Mouse (Mus musculus) hindbrain, embryonic 13.5 days (tissue): ENCODE data around the gene Cabp2. TPM values are rescaled to one million over a fixed set of nuclear protein-coding genes. Genes with fewer than 3 reads are reported as not detected.

ENCODE experiments used
- ATAC-seq: fragments of 200-750 bp; cut with Nextera tagmentation; 2 replicates; pipeline ENCODE4 v1.8.0; 2017; ENCODE audit warnings: moderate TSS enrichment; ENCODE audit not compliant: low FRiP score
- H3K27ac ChIP-seq: fragments of 300-500 bp; sonication (generic); 2 replicates; pipeline ENCODE4 v1.5.1; 2015; ENCODE audit warnings: inconsistent platforms, mild to moderate bottlenecking, moderate library complexity
- H3K27me3 ChIP-seq: fragments of 300-500 bp; sonication (generic); 2 replicates; pipeline ENCODE4 v1.6.1; 2015; ENCODE audit warnings: mild to moderate bottlenecking, inconsistent platforms
- H3K36me3 ChIP-seq: fragments of 300-500 bp; sonication (generic); 2 replicates; pipeline ENCODE4 v1.6.1; 2015; ENCODE audit warnings: mild to moderate bottlenecking, inconsistent platforms
- H3K4me1 ChIP-seq: fragments of 300-500 bp; sonication (generic); replicated peaks from 2 replicates; pipeline ENCODE4 v1.6.1; 2015; ENCODE audit warnings: inconsistent platforms
- H3K4me2 ChIP-seq: fragments of 300-500 bp; sonication (generic); 2 replicates; pipeline ENCODE4 v1.6.1; 2015; ENCODE audit warnings: inconsistent platforms, mild to moderate bottlenecking, moderate library complexity
- H3K4me3 ChIP-seq: fragments of 300-500 bp; sonication (generic); 2 replicates; pipeline ENCODE4 v1.5.1; 2015; ENCODE audit warnings: mild to moderate bottlenecking, inconsistent platforms
- H3K9ac ChIP-seq: fragments of 300-500 bp; sonication (generic); 2 replicates; pipeline ENCODE4 v1.6.1; 2015; ENCODE audit warnings: mild to moderate bottlenecking, inconsistent platforms
- H3K9me3 ChIP-seq: fragments of 300-500 bp; sonication (generic); 2 replicates; pipeline ENCODE4 v1.6.1; 2016; ENCODE audit warnings: inconsistent platforms
- WGBS: fragments of 180-500 bp; shearing (Covaris S2); methylation state at CpG from one replicate; pipeline ENCODE4 v1.1.7; 2015; 5-methylcytosine and 5-hydroxymethylcytosine counted together
- polyA plus RNA-seq: library from polyadenylated mRNA; unstranded; fragments of >200 nt; fragmentation: Nextera tagmentation; extraction: Ambion mirVana; gene quantifications from 2 replicates; pipeline ENCODE4 v1.2.1, GENCODE M21; 2015

Cabp2 gene
- polyA plus RNA-seq, 1 experiment from 2014 or later = not detected

DNA sequence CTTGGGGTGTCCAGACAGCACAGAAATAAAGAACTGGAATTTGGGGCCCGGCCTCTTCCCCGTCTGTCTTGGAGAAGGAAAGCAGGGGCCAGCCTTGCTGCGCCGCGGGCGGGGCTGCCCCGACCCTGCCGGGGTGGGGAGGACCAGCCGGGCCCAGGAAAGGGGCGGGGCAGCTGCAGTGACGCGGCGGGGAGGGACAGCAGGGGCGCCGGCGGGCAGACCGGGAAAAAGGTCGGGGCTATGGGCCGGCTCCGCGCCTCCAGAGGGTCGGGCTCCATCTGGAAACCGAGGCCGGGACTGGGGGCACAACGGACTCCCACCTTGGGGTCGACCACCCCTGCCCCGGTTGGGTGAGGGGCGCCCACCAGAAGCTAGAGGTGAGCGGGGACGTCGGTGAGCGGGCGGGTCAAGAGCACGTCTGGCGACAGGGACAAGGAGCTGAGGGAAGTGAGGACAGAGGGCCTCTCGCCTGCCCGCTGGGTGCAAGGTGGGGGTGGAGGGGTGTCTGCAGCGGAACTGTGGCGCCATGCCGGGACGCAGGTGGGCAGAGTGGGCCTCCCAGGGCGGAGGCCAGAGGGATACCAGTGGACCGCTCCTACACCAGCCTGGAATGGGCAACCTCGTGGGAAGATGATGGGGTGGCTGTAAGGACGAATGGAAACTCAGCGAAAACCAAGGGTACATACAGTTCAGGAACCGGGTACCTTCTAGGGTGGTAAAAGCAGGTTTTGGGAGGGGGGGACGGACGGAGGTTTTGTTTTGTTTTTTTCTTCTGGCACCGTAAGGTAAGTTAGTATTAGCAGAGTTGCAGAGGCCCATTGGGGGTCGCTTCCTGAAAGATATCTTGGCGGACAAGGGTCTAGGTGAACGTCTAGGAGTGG, 18.7 kb downstream of the Cabp2 start, which contains the start of gene Pitpnm1:
Gene Pitpnm1 (plus strand): TSS at position 162 of the 881 bp plus-strand sequence.
- Histone ChIP-seq H3K27ac (peak within 1 kb of the TSS; percentile 69), H3K4me1 (peaks cover 73% of the 10 kb centered on the region), H3K4me3 (peak within 1 kb of the TSS; percentile 53), H3K4me2 (peak within 1 kb of the TSS; percentile 69), H3K36me3 (peaks cover 8% of the 10 kb centered on the region), H3K27me3 (peaks cover 32% of the 10 kb centered on the region), H3K9me3 (no peaks in the 10 kb centered on the region), H3K9ac (peak within 1 kb of the TSS; percentile 83)
- ATAC-seq = no peak
- WGBS = 1% methylated on average over 53 of the region's 53 CpGs

DNA sequence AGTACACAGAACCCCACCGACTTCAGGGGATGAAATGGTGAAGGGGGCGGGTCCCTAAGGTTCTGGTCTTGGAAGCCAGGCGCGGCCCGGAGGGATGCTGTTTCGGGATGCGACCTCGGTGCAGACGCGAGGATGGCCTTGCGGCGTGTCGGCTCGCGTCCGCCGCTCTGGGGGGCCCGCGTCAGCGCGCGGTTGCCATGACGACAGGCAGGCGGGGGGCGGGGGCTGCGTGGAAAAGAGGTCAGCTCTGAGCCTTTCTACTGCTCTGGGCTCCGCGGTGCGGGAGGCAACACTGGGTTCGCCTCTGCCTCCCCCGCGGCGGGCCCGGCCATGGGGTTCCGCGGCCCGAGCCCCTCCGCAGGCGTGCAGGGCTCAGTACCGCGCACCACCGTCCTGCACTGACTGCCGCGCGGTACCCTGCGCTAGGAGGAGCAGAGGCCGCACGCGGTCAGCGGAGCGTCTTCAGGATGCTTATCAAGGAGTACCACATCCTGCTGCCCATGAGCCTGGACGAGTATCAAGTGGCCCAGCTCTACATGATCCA, 19.4 kb downstream of the Cabp2 start:
- ATAC-seq = 0 out of 2 replicates have a peak, but pooled peaks have one; percentile 7
- peak overlapping the region; percentile 69 for H3K4me2 ChIP-seq
- under 1% methylated on average over 51 of the region's 52 CpGs for WGBS
- H3K36me3 ChIP-seq = peaks cover 14% of the 10 kb centered on the region
- H3K27ac ChIP-seq = peak overlapping the region; percentile 69
- H3K9ac ChIP-seq = peak overlapping the region; percentile 83
- H3K4me1 ChIP-seq = peaks cover 73% of the 10 kb centered on the region
- H3K4me3 ChIP-seq = peak overlapping the region; percentile 53
- H3K9me3 ChIP-seq = no peaks in the 10 kb centered on the region
- peaks cover 32% of the 10 kb centered on the region for H3K27me3 ChIP-seq

DNA sequence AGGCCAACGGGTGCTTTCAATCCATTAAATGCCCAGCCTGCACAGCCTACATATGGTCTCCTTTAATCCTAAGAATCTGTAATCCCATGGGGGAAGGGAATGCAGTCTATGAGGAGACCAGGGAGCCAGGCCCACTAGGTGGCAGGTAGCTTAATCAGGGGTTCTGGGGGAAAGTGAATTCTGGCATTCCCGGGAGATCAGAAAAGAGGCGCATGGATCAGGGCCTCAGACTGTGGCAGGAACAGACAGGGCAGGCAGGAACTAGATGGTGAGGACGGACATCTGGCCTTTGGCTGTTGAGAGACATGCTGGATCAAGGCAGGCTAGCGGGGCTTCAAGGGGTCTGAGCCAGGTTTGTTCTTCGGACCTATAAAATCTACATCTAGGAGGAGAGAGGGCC, 20.1 kb downstream of the Cabp2 start:
- peaks cover 17% of the 10 kb centered on the region for H3K36me3 ChIP-seq
- peaks cover 32% of the 10 kb centered on the region for H3K27me3 ChIP-seq
- no peak for ATAC-seq
- peak overlapping the region; percentile 69 for H3K27ac ChIP-seq
- H3K9ac ChIP-seq = peak overlapping the region; percentile 83
- peak overlapping the region; percentile 53 for H3K4me3 ChIP-seq
- H3K4me2 ChIP-seq = peak overlapping the region; percentile 69
- peaks cover 66% of the 10 kb centered on the region for H3K4me1 ChIP-seq
- no peaks in the 10 kb centered on the region for H3K9me3 ChIP-seq
- WGBS = 59% methylated on average over 6 of the region's 6 CpGs

DNA sequence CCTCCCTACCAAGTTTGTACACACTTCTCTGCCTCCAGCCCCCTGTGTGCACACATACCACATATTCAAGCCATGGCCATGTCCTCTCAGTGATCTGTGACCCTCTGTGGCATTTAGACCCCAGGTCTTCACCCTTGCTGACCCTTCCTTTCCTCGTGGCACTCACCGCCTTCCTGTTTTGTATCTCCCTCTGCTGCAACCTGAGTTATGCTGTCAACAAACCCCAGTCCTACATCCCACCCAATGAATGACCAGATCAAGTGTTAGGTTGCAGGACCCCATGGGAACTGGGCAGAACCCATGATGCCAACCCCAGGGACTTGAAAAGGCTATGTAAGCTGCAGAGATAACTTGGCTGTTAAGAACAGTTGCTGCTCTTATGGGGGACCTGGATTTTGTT, 20.7 kb downstream of the Cabp2 start:
- peak overlapping the region; percentile 69 for H3K4me2 ChIP-seq
- no peaks in the 10 kb centered on the region for H3K9me3 ChIP-seq
- peaks cover 66% of the 10 kb centered on the region for H3K4me1 ChIP-seq
- peak overlapping the region; percentile 83 for H3K9ac ChIP-seq
- ATAC-seq = no peak
- peaks cover 32% of the 10 kb centered on the region for H3K27me3 ChIP-seq
- H3K36me3 ChIP-seq = peaks cover 23% of the 10 kb centered on the region
- no peak overlapping the region for H3K27ac ChIP-seq
- WGBS = 85% methylated on average over 2 of the region's 2 CpGs
- H3K4me3 ChIP-seq = peak overlapping the region; percentile 53

DNA sequence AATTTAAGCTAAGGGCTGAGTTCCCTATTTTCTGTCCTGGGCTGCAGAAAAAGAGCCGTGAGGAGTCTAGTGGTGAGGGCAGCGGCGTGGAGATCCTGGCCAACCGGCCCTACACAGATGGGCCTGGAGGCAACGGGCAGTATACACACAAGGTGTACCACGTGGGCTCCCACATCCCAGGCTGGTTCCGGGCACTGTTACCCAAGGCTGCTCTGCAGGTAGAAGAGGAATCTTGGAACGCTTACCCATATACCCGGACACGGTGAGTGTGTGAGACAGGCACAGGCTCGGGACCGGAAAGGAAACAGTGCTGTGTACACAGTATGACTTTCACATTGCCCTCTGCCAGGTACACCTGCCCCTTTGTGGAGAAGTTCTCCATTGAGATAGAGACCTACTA, 21.2 kb downstream of the Cabp2 start:
- H3K4me2 ChIP-seq = no peak overlapping the region
- H3K4me1 ChIP-seq = peaks cover 61% of the 10 kb centered on the region
- no peak overlapping the region for H3K27ac ChIP-seq
- no peak overlapping the region for H3K9ac ChIP-seq
- H3K9me3 ChIP-seq = no peaks in the 10 kb centered on the region
- no peak for ATAC-seq
- peaks cover 26% of the 10 kb centered on the region for H3K36me3 ChIP-seq
- peaks cover 32% of the 10 kb centered on the region for H3K27me3 ChIP-seq
- no peak overlapping the region for H3K4me3 ChIP-seq
- WGBS = 90% methylated on average over 12 of the region's 12 CpGs

DNA sequence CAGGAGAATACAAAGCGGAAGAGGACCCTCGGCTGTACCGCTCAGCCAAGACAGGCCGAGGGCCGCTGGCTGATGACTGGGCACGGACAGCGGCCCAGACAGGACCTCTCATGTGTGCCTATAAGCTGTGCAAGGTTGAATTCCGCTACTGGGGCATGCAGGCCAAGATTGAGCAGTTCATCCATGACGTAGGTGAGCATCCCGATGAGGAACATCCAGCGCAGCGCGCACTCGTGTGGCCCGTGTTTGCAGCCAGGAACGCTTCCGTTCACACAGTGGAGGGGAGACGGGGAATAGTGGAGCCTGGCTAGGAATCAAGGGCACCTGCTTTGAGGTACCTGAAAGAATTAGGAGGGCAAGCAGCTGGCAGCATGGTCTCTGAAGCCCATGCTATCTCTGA, 21.9 kb downstream of the Cabp2 start:
- peaks cover 55% of the 10 kb centered on the region for H3K4me1 ChIP-seq
- H3K27ac ChIP-seq = no peak overlapping the region
- no peak overlapping the region for H3K9ac ChIP-seq
- H3K27me3 ChIP-seq = peaks cover 32% of the 10 kb centered on the region
- H3K4me3 ChIP-seq = no peak overlapping the region
- H3K9me3 ChIP-seq = no peaks in the 10 kb centered on the region
- 95% methylated on average over 18 of the region's 18 CpGs for WGBS
- no peak overlapping the region for H3K4me2 ChIP-seq
- no peak for ATAC-seq
- peaks cover 32% of the 10 kb centered on the region for H3K36me3 ChIP-seq

DNA sequence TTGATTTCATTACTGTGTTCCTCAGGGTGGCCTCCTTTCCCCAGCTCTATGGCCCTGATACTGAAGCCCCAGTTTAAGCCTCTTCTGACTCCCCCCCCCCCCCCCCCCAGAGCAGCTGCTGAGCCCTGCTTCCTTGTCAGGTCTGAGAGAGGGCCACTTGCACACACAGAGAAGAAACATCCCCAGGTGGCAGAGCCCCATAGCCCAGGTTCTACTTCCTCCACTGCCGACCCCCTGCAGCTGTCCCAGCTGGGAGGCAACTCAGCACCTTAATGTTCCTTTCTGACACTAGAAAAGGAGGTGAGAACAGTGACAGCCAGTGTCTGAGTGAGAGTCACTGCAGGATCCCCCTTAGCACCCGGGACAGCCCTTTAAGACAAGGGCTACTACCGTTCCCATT, 22.4 kb downstream of the Cabp2 start:
- no peak for ATAC-seq
- Histone ChIP-seq H3K9me3 (no peaks in the 10 kb centered on the region), H3K27ac (no peak overlapping the region), H3K4me1 (peaks cover 50% of the 10 kb centered on the region), H3K4me3 (no peak overlapping the region), H3K27me3 (peaks cover 32% of the 10 kb centered on the region), H3K9ac (no peak overlapping the region), H3K36me3 (peaks cover 37% of the 10 kb centered on the region), H3K4me2 (no peak overlapping the region)
- WGBS = 72% methylated on average over 3 of the region's 3 CpGs

DNA sequence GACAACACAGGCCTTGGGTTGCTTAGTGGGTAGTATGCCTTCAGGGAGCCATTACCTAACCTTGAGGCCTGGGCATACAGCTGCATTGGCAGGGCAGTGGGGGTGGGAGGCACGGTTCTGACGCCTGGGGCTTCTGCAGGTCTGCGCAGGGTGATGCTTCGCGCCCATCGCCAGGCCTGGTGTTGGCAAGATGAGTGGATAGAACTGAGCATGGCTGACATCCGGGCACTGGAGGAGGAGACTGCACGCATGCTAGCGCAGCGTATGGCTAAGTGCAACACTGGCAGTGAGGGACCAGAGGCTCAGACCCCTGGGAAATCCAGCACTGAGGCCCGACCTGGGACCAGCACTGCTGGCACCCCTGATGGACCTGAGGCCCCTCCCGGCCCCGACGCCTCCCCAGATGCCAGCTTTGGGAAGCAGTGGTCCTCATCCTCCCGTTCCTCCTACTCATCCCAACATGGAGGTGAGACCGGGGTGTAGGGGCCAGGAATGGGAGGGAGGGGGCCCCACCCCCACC, 23.4 kb downstream of the Cabp2 start:
- H3K4me2 ChIP-seq = no peak overlapping the region
- no peak for ATAC-seq
- H3K4me3 ChIP-seq = no peak overlapping the region
- peak overlapping the region; percentile 30 for H3K27ac ChIP-seq
- peaks cover 27% of the 10 kb centered on the region for H3K27me3 ChIP-seq
- peaks cover 40% of the 10 kb centered on the region for H3K4me1 ChIP-seq
- H3K36me3 ChIP-seq = peaks cover 46% of the 10 kb centered on the region
- 93% methylated on average over 16 of the region's 16 CpGs for WGBS
- no peaks in the 10 kb centered on the region for H3K9me3 ChIP-seq
- H3K9ac ChIP-seq = no peak overlapping the region

DNA sequence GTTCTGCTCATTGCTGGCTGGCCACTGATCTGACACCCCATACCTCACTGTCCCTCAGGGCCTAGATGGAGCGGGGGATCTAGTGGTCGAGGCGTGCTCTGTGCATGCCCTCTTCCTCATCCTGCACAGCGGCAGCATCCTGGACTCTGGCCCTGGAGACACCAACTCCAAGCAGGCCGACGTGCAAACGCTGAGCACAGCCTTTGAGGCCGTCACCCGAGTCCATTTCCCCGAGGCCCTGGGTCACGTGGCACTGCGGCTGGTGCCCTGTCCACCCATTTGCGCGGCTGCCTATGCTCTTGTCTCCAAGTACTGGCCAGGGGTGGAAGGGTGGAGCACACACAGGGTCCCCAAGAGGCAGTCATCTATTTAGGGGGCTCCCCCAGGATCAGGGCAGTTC, 25.3 kb downstream of the Cabp2 start:
- no peak overlapping the region for H3K4me3 ChIP-seq

DNA sequence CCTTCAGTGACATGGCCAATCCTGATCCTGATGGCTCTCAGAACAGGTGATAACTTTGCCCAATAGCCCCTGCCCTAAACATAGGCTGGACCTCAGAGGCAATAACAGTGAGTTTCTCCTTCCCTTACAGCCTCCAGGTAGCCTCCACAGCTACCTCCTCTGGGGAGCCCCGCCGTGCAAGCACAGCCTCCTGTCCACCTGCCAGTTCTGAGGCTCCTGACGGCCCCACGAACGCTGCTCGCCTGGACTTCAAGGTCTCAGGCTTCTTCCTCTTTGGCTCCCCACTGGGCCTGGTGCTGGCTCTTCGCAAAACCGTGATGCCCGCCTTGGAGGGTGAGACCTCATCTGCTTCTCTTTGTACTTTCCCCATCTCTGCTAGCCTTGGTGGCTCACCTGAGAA, 27.2 kb downstream of the Cabp2 start:
- no peak overlapping the region for H3K4me3 ChIP-seq
- no peaks in the 10 kb centered on the region for H3K27me3 ChIP-seq
- H3K27ac ChIP-seq = no peak overlapping the region
- no peaks in the 10 kb centered on the region for H3K9me3 ChIP-seq
- H3K4me2 ChIP-seq = no peak overlapping the region
- no peak overlapping the region for H3K9ac ChIP-seq
- H3K36me3 ChIP-seq = peaks cover 81% of the 10 kb centered on the region
- H3K4me1 ChIP-seq = peaks cover 6% of the 10 kb centered on the region; the same call in 1 of the 2 replicates
- WGBS = 83% methylated on average over 9 of the region's 9 CpGs
- ATAC-seq = no peak

More for the DNA sequence above, 25.3 kb downstream of the Cabp2 start:
- Histone ChIP-seq H3K36me3 (peaks cover 66% of the 10 kb centered on the region), H3K4me1 (peaks cover 21% of the 10 kb centered on the region), H3K27me3 (peaks cover 19% of the 10 kb centered on the region), H3K27ac (no peak overlapping the region), H3K4me2 (no peak overlapping the region), H3K9me3 (no peaks in the 10 kb centered on the region), H3K9ac (no peak overlapping the region)
- 94% methylated on average over 14 of the region's 14 CpGs for WGBS
- ATAC-seq = no peak

DNA sequence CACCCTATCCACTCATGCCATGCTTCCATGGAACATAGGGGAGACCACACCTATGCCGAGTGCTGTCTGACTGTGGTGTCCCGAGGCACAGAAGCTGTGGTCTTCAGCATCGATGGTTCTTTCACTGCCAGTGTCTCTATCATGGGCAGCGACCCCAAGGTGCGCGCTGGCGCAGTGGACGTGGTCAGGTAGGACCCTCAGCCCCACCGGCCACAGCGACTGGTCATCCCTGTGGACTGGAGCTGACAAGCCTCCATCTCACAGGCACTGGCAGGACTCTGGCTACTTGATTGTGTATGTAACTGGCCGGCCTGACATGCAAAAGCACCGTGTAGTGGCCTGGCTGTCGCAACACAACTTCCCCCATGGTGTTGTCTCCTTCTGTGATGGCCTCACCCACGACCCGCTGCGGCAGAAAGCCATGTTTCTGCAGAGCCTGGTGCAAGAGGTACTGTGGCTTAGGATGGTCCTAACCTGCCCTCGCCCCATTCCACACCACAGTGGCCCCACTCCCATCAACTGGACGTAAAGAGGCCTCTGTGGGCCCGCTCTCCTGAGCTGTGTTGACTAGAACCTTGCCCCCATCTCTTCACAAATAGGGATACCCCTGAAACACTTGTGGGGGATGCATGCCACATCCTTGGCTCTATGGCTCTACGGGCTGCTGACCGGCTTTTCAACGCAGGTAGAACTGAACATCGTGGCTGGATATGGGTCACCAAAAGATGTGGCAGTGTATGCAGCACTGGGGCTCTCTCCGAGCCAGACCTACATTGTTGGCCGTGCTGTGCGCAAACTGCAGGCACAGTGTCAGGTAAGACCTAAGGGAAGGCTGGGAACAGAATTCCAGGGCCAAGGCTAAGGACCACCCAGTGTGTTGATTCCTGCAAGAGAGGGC, 30.9 kb downstream of the Cabp2 start:
- no peak overlapping the region for H3K9ac ChIP-seq
- H3K4me2 ChIP-seq = no peak overlapping the region
- no peaks in the 10 kb centered on the region; the same call in 1 of the 2 replicates for H3K4me1 ChIP-seq
- no peak for ATAC-seq
- no peak overlapping the region for H3K4me3 ChIP-seq
- WGBS = 94% methylated on average over 26 of the region's 26 CpGs
- peaks cover 98% of the 10 kb centered on the region for H3K36me3 ChIP-seq
- H3K27ac ChIP-seq = no peak overlapping the region
- H3K9me3 ChIP-seq = no peaks in the 10 kb centered on the region
- no peaks in the 10 kb centered on the region for H3K27me3 ChIP-seq
